Mouse (Mus musculus): ENCODE measurements around the gene Zbtb32.

The Zbtb32 gene

DNA sequence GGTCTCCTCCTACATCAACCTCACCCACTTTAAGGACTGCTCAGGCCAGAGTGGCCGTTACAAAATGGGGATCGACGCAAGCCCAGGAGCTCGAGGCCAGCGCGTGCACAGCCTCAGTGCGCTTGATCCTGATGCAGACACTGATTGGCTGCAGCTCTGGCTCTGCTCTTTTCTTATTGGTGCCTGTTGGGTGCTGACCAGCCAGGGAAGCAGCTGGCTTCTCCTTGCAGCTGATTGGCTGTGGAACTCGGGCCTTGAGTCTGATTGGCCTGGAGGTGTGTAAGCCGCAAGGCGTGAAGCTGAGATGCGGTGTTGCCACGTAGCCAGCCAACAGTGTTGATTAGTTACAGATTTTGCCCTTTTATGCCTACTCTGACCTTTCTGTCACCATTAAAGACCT is at the start of gene Zbtb32:
TSS of gene Zbtb32 (minus strand) at position 124 of the 400 bp plus-strand sequence.
- DNase-seq: no peak

DNA sequence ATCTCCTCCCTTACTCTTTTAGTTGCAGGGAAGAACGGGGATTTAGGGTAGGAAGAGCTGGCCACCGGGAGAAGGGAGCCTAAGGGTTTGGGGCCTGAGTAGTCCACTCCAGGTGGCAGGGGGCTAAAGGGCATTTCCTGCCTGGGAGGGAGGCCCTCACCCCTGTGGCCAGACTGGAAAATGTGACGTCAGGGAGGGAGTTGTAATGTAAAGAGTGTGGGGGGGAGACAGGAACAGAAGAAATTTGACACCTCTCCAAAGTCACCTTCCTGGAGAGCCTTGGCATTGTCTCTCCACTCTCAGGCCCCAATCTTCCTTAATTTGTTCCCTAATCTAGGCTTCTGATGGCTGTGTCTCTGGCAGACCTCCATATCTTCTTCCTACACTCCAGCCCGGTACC is 40.4 kb upstream of the Zbtb32 start:
- DNase-seq: no peak

- no peak for DNase-seq
Measured at GRCm38 (mm10) chr7:30636395-30636794, 37.7 kb upstream of the Zbtb32 start.

DNA sequence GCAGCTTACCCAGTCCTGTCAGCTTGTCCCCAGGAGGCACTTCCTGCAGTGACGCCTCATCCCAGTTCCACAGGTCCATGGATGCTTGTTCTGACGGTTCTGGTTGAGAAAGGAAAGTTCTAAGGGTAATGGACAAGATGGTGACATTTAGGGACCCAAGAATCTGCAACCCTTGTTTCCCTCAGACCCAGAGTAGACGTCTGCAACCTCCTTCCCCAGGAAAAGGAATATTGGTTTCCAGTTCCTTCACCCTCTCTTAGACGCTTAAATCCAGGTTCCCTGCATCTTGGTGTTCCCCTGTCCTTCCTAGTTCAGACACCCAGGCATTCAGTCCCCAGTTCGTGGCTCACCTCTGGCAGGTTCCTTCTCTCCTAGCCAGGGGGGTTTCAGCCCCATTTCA is 37.0 kb upstream of the Zbtb32 start, which contains the start of gene Etv2:
TSS of gene Etv2 (minus strand) at position 101 of the 400 bp plus-strand sequence.
- no peak for DNase-seq

DNA sequence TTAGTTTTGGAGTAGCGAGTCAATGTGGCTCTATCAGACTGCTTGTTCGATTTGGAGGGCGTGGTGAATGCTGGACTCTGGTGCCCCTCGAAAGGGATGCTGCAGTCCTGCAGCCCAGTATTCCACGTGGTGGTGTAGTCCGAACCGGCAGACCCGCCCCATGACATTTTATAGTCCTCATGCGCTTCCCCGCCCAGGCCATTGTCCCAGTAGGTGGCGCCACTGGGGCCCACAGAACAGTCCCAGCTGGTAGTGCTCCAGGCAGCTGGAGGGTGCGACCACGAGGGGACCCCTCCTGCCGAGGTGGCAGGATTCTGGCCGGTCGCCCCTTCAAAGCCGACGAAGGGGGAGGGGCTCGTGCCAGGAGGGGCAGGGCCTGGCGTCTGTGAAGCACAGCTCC is 35.9 kb upstream of the Zbtb32 start:
- DNase-seq: peak; percentile 76 to 82

DNA sequence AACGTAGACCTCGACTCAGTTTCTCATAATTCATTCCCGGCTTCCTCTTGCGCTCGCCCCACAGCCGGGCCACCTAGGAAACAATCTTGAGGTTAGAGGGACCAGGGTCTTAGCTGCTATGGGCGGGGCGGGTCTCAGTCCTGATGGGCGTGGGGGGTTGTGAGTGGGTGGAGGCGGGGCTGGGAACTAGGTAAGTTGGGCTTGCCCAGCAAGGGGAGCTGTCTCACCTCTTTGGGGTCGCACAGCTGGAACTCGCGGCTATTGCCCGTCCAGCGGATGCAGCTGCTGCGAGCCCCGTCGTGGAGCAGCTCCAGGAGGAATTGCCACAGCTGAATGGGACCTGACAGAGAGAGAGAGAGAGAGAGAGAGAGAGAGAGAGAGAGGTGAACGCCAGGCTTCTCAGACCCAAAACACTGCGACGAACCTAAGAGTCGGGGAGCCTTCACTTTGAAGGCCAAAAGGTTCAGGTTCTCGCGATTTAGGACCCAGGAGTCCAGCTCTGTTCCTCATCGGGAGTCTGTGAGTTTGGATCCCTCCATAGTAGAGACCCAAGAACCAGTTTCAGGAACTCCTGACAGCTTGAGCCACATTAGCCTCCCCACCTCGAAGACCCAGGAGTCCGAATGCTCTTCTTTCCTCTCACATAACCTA is 35.2 kb upstream of the Zbtb32 start:
- no peak for DNase-seq

- DNase-seq: no peak
Measured at GRCm38 (mm10) chr7:30629013-30629412, 30.3 kb upstream of the Zbtb32 start.

DNA sequence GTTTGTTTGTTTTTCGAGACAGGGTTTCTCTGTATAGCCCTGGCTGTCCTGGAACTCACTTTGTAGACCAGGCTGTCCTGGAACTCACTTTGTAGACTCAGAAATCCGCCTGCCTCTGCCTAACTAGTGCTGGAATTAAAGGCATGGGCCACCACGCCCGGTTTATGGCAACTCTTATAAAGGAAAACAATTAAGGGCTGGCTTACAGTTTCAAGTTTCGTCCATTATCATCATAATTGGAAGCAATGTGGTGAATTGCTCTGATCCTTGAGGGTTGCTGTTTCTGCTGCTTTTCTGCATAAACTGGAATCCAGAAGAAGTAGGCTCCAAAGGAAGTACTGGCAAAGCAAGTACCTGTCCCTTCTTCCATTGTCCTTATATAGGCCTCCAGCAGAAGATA is 27.9 kb upstream of the Zbtb32 start:
- no peak for DNase-seq

GRCm38 (mm10) chr7:30625530-30626384 is 27.0 kb upstream of the Zbtb32 start, which contains the start of gene Cox6b1:
Cox6b1 (minus strand) TSS chr7:30626151.
- peak; percentile 92 for DNase-seq

DNA sequence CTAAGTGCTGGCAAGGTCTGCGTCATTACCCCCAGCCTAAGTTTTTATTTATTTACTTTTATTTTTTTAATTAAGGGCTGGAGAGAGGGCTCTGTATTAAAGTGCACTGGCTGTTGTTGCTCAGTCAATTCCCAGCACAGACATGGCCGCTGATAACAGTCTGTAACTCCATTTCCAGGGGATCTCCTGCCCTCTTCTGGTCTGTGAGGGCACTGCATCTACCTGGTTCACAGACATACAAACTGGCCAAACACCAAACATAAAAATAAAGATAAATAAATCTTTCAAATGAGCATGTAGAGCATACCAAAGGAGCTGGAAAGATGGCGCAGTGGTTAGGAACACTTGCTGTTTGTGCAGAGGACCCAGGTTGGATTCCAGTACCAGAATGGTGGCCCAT is 20.5 kb upstream of the Zbtb32 start:
- peak; percentile 55 to 66 for DNase-seq

DNA sequence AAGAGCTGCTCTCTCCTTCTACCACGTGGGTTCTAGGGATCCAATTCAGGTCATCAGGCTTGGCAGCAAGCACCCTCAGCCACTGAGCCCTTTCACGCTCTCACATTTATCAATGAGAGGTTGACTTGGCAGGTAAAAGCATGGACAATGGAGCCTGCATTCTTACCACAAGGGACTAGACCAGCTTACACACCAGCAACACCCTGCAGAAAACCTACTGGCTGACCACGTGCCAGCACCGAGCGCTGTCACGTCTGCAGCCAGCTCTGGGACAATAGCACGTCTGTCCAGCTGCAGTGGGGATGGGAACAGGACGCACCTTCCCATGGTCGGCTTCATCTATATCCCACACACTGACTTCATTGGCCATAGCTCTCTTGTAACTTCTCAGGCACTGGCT is 19.9 kb upstream of the Zbtb32 start:
- no peak for DNase-seq

- DNase-seq: no peak
Measured at GRCm38 (mm10) chr7:30615049-30615760, 16.5 kb upstream of the Zbtb32 start.

- no peak for DNase-seq
Measured at GRCm38 (mm10) chr7:30614454-30614853, 15.7 kb upstream of the Zbtb32 start.

- peak; percentile 76 to 86 for DNase-seq
Measured at GRCm38 (mm10) chr7:30613529-30614112, 14.9 kb upstream of the Zbtb32 start.

DNA sequence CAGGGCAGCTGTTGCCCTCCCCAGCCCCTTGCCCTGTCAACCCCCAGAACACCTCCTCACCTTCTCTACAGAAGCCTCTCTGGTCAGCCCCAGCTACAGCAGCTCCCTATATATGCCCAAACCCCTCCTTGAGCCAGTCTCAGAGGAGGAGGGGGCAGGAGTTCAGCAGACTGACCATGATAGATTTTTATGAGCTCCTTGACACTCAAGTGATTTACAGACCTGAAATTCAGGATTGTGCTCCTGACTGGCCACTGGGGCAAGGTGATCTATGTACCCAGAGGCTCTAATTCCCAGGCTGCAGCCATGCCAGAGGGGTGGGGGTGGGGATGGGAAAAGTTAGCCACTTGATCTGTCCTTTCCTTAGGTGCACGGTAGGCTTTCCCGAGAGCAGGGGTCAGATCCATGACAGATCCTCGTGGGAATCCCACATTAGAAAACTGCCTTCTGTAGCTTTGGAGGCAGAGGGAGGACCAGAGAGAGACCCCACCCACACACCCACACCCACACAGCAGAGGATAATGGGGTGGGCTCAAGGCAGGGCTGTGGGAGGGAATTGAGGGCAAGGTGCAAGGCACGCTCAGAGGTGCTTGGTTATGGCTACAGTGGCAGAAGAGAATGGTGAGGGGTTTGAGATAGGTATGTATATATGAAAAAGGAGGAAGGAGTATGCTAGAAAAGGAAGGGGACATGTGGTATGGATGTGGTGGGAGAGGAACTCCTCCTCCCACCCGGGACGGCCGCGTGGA is 14.1 kb upstream of the Zbtb32 start, which contains the start of gene Upk1a:
TSS of gene Upk1a (minus strand) at position 194 of the 749 bp plus-strand sequence.
- no peak for DNase-seq

GRCm38 (mm10) chr7:30610043-30610442 is 11.3 kb upstream of the Zbtb32 start:
- DNase-seq: no peak

GRCm38 (mm10) chr7:30608476-30608875 is 9.8 kb upstream of the Zbtb32 start:
- DNase-seq: no peak

GRCm38 (mm10) chr7:30607706-30608309 is 9.1 kb upstream of the Zbtb32 start:
- peak; percentile 82 to 85 for DNase-seq

DNA sequence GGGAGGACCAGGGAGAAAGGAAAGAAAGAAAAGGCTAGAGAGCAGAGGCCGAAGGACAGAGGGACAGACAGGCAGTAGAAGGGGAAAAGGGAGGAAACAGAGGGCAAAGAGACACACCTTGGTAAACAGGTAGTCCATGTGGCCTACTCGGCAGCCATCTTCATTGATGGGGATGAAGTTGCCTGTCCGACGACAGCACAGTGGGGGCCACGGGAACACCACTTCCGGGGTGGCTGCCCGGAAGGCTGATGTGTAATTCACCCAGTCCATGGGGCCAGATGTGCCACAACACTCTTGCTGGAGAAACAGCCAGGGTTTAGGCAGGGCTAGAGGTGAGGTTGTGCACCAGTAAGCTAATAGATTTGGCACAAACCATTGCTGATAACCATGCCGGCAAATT is 6.2 kb upstream of the Zbtb32 start:
- no peak for DNase-seq

GRCm38 (mm10) chr7:30604424-30604823 is 5.7 kb upstream of the Zbtb32 start:
- no peak for DNase-seq

DNA sequence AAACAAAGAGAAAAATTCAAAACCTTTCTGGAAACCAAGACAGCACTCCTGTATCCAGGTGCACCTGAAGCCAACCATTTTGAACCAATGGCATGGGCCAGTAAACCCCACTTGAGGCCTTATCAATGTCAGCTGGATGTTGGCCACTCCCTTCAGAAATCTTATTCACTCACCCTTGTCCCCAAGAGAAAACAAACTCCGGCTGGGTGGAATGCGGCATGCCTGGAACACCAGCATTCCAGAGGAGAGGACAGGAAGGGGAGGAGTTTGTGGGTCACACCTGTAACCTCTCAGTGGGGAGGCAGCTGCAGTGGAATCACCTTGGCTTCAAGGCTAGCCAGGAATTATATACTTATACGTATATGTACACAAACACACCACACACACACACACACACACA is 3.9 kb upstream of the Zbtb32 start:
- DNase-seq: no peak

GRCm38 (mm10) chr7:30600651-30601050 is 1.9 kb upstream of the Zbtb32 start:
- DNase-seq: peak; percentile 49 to 55
